Mouse (Mus musculus) forebrain, embryonic 15.5 days (tissue): Measurements from ENCODE around the gene Zfp341. TPM values are rescaled to one million over a fixed set of nuclear protein-coding genes. Genes with fewer than 3 reads are reported as not detected.
A peak's percentile ranks its signal among the peaks of the same experiment; 100 is the strongest.

Experiments
- ATAC-seq: fragments of 200-750 bp; cut with Nextera tagmentation; replicated peaks from 2 replicates; pipeline ENCODE4 v1.8.0; 2017; ENCODE audit warnings: mild to moderate bottlenecking, moderate TSS enrichment, moderate library complexity
- H3K27ac ChIP-seq: fragments of 300-500 bp; sonication (generic); replicated peaks from 2 replicates; pipeline ENCODE4 v1.5.1; 2015; ENCODE audit warnings: mild to moderate bottlenecking, inconsistent platforms
- H3K27me3 ChIP-seq: fragments of 300-500 bp; sonication (generic); 2 replicates; pipeline ENCODE4 v1.6.1; 2015; ENCODE audit warnings: inconsistent platforms
- H3K36me3 ChIP-seq: fragments of 300-500 bp; sonication (generic); 2 replicates; pipeline ENCODE4 v1.6.1; 2015; ENCODE audit warnings: mild to moderate bottlenecking, inconsistent platforms
- H3K4me1 ChIP-seq: fragments of 300-500 bp; sonication (generic); 2 replicates; pipeline ENCODE4 v1.6.1; 2015; ENCODE audit warnings: inconsistent platforms
- H3K4me2 ChIP-seq: fragments of 300-500 bp; sonication (generic); replicated peaks from 2 replicates; pipeline ENCODE4 v1.6.1; 2015; ENCODE audit warnings: mild to moderate bottlenecking, inconsistent platforms
- H3K4me3 ChIP-seq: fragments of 300-500 bp; sonication (generic); 2 replicates; pipeline ENCODE4 v1.5.1; 2015; ENCODE audit warnings: mild to moderate bottlenecking, inconsistent platforms
- H3K9ac ChIP-seq: fragments of 300-500 bp; sonication (generic); replicated peaks from 2 replicates; pipeline ENCODE4 v1.6.1; 2015; ENCODE audit warnings: mild to moderate bottlenecking, inconsistent platforms
- H3K9me3 ChIP-seq: fragments of 300-500 bp; sonication (generic); 2 replicates; pipeline ENCODE4 v1.6.1; 2016; ENCODE audit warnings: inconsistent platforms
- WGBS: fragments of 180-500 bp; shearing (Covaris S2); methylation state at CpG from one replicate; pipeline ENCODE4 v1.1.7; 2015; ENCODE audit warnings: mixed read lengths; 5-methylcytosine and 5-hydroxymethylcytosine counted together
- polyA plus RNA-seq: library from polyadenylated mRNA; unstranded; fragments of >200 nt; fragmentation: Nextera tagmentation; extraction: Ambion mirVana; gene quantifications from 2 replicates; pipeline ENCODE4 v1.2.1, GENCODE M21; 2015

Gene Zfp341
- 2.7 and 3.6 TPM in 2 replicates for polyA plus RNA-seq

DNA sequence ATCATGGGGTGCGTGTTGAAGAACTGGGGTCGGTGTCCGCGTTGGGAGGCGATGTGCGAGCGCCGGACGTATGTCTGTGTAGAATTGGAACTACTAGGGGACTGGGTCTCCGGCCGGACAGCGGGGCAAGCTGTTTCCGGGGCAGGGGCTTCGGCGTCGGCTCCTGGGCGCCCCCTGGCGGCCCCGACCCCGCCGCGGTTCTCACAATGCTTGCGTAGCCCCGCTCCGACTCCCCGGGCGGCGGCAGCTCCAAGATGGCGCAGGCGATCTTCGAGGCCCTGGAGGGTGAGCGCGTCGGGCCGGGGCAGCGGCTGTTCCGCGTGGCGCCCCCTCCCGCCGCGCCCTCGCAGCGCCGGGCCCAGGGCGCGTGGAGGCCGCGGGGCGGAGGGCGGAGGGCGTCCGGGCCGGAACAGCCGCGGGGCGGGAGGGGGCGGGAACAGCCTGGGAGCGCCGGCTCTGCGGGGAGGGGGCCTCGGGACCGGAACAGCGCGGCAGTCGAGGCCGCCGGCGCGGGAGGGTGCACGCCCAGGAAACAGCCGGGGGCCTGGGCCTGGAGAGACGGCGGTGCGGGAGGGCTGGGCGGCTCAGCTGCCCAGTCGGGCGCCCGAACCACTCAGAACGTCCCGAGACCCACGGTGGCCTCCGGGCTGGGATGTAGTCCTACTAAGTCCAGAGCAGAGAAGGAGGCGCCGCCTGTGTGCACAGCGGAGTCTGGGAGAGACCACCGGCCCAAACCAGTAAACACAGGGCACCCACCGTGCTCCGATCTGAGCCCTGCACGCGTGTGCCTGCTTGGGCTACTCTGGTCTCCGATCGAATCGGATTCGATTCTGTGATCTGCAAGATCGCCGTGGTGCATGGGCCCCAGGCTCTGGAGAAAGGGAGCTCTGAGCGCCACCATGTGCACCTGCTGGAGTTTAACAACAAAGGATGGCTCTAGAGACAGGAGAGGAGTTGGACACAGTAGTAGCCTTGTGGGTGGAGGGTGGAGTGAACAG lies at the start of gene Zfp341, which contains the start of gene 4930519P11Rik:
TSS of gene Zfp341 (plus strand) at position 180 of the 998 bp plus-strand sequence.
TSS of gene 4930519P11Rik (minus strand) at position 320 of the 998 bp plus-strand sequence.
- Histone ChIP-seq H3K27ac (peak within 1 kb of the TSS; percentile 97), H3K4me1 (peaks cover 18% of the 10 kb centered on the region), H3K4me3 (peak within 1 kb of the TSS; percentile 59), H3K36me3 (peaks cover 3% of the 10 kb centered on the region), H3K4me2 (peak within 1 kb of the TSS; percentile 60), H3K27me3 (no peaks in the 10 kb centered on the region), H3K9me3 (no peaks in the 10 kb centered on the region), H3K9ac (peak within 1 kb of the TSS; percentile 83)
- WGBS, result under 1% methylated on average over 92 of the region's 98 CpGs
- ATAC-seq, result peak; percentile 93

DNA sequence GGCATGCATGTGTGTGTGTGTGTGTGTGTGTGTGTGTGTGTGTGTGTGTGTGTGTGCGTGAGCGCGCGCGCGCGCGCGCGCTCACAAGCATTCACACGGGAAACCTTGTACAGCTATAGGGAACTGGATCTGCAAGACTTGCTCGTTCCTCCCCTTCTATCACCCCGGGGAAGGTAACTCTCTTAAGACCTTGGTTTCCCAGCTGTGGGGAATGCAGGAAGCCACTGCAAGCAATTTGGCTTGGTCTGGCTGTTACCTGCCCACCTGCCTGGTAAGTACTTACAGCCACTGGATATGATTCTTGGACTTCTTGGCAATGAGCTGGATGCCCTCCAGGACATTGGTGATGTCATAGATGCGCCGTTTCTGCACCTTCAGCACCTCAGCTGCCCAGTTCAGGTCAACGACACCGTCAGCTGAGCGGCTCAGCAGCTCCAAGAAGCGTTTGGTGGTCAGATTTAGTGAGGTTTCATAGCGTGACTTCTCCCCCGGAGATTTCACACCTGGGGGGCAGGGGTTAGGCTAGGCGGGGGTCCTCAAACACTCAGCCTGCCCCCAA lies 49.4 kb upstream of the Zfp341 start:
- H3K27ac ChIP-seq, result no peak overlapping the region
- H3K4me1 ChIP-seq, result peaks cover 42% of the 10 kb centered on the region
- no peak overlapping the region for H3K4me3 ChIP-seq
- WGBS, result 91% methylated on average over 22 of the region's 22 CpGs
- no peak overlapping the region for H3K9ac ChIP-seq
- no peak overlapping the region for H3K4me2 ChIP-seq
- no peaks in the 10 kb centered on the region for H3K9me3 ChIP-seq
- no peaks in the 10 kb centered on the region for H3K36me3 ChIP-seq
- H3K27me3 ChIP-seq, result no peaks in the 10 kb centered on the region
- ATAC-seq, result no peak

DNA sequence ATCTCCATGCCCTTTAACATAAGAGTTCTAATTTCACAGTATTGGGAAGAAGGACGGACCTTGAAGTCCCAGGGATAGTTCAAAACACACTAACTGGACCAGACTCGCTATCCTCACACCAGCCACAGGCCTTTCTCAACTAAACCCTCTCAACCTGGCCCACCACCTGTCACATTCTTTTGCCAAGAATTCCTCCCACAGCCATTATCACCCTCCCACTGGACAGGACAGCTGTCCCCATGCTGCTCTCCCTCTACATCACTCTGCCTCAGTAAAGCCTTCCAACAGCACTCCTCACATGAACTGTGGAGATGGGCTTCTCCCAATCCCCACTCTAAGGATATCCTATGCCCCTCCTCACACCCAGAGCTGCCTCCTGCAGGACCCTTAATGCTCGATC lies 47.5 kb upstream of the Zfp341 start:
- H3K9me3 ChIP-seq, result no peaks in the 10 kb centered on the region
- H3K27ac ChIP-seq, result peak overlapping the region; percentile 46
- no peak overlapping the region for H3K9ac ChIP-seq
- H3K27me3 ChIP-seq, result no peaks in the 10 kb centered on the region
- H3K4me1 ChIP-seq, result peaks cover 49% of the 10 kb centered on the region
- H3K4me2 ChIP-seq, result no peak overlapping the region
- ATAC-seq, result no peak
- H3K4me3 ChIP-seq, result no peak overlapping the region
- no peaks in the 10 kb centered on the region for H3K36me3 ChIP-seq
- WGBS, result 56% methylated on average over 3 of the region's 3 CpGs

DNA sequence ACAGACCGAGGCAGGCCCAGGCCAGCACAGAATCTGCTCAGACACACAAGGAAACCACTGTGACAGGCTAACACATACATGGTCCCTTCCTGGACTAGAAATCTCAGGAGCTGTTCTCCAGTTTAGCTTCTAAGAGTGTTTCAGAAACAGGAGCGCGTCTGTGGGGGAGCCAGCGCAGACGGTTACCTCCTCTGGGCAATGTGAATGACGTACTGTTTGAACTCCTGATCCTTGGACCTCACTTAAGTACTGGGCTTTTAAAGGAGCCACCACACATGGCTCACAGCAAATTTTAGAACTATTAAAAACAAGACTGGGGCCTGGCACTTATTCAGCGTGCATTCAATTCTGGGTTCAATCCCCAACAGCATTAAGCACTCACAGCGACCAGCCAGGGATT lies 46.5 kb upstream of the Zfp341 start:
- Histone ChIP-seq H3K9me3 (no peaks in the 10 kb centered on the region), H3K36me3 (no peaks in the 10 kb centered on the region), H3K27ac (no peak overlapping the region; the same call in 1 of the 2 replicates), H3K27me3 (no peaks in the 10 kb centered on the region), H3K9ac (no peak overlapping the region), H3K4me3 (no peak overlapping the region), H3K4me1 (peaks cover 53% of the 10 kb centered on the region), H3K4me2 (no peak overlapping the region)
- ATAC-seq, result no peak
- WGBS, result 53% methylated on average over 8 of the region's 8 CpGs

DNA sequence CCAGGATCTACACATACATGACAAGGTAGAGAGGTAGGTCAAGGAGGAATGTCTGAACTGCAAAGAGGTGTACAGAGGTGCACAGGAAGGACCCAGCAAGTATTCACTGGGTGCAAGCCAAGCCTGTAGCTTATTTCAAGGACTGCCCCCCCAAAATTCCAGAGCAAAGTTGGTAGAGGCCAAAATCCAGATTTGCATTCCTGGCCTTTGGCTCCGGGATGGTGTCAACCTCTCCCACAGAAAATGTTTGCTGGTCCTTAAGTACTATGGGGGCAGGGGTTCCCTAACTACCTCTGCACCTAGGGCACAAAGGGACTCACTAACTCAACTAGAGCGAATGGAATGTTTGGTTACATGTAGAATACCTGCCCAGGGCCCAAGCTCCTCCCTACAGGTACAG lies 45.3 kb upstream of the Zfp341 start:
- H3K27me3 ChIP-seq, result no peaks in the 10 kb centered on the region
- no peaks in the 10 kb centered on the region for H3K9me3 ChIP-seq
- no peak for ATAC-seq
- H3K4me3 ChIP-seq, result peak overlapping the region; percentile 88
- peaks cover 53% of the 10 kb centered on the region for H3K4me1 ChIP-seq
- H3K36me3 ChIP-seq, result no peaks in the 10 kb centered on the region
- H3K27ac ChIP-seq, result peak overlapping the region; percentile 73
- H3K9ac ChIP-seq, result no peak overlapping the region
- H3K4me2 ChIP-seq, result peak overlapping the region; percentile 90
- WGBS, result 62% methylated on average over 2 of the region's 2 CpGs

DNA sequence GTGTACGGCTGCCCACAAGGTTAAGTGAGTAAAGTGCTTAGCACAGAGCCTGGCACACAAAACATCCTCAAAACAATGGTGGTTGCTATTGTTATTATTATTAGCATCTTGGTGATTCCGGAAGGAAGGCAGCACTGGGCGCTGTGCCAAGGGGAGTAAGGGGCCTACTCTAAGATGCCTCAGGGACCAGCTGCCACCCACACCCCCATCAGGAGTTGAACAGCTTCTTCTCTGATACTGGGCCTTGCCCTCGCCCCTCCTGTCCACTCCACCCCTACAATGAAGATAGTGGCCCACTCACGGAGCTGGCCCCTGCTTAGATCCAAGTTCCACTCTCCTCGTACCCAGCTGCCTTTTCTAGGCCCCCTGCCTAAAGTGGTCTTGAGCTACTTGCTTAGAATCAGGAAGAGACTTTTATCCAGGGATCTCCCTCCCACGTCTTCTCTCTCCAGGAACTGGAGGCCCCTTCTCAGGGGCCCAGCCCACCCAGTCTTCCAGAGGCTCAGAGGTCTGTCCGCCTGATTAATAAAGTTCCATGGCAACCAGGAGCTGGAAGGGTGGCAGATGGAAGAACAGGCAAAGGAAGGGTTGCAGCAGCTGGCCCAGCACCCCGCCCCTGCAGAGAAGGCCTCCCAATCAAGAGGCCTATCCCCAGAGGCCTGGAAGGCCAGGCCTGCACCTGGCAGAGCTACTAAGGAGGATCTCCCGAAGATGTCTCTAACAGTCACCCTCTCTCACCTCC lies 44.6 kb upstream of the Zfp341 start:
- Histone ChIP-seq H3K9me3 (no peaks in the 10 kb centered on the region), H3K4me3 (peak overlapping the region; percentile 88), H3K27me3 (no peaks in the 10 kb centered on the region), H3K9ac (peak overlapping the region; percentile 55), H3K27ac (peak overlapping the region; percentile 73), H3K36me3 (no peaks in the 10 kb centered on the region), H3K4me1 (peaks cover 53% of the 10 kb centered on the region), H3K4me2 (peak overlapping the region; percentile 90)
- WGBS, result 2% methylated on average over 10 of the region's 10 CpGs
- ATAC-seq, result peak; percentile 10

DNA sequence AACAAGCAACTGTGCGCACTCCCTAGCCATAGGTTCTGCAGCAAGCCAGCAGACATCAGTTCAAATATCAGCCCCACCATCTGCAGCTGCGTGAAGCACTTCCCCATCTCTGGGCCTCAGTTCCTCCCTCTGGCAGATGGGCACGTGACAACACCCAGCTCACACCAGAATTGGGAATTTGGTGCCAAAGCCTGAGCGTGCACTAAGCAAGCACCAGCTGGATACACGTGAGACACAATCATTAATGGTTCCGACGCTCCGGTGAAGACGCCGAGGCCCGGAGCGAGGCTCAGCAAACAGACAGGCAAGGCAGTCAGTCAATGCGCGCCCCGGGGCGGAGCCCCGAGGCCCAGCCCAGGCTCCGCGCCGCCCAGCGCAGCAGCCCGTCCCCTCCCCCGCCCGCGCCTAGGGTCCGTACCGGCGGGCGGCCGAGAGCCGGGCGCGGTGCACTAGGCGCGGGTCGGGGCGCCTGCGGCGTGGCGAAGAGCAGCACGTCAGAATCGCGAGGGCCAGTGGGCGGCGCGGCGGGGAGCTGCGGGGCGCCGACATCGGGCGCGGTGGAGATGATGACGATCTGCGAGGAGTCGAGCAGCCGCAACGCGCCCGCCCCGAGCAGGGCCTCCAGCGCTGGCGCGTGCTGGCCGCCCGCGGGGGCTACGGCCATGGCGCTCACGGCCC lies 43.9 kb upstream of the Zfp341 start:
- H3K9ac ChIP-seq, result peak overlapping the region; percentile 55
- H3K4me3 ChIP-seq, result peak overlapping the region; percentile 88
- under 1% methylated on average over 54 of the region's 70 CpGs for WGBS
- peak overlapping the region; percentile 73 for H3K27ac ChIP-seq
- peaks cover 53% of the 10 kb centered on the region for H3K4me1 ChIP-seq
- peak overlapping the region; percentile 90 for H3K4me2 ChIP-seq
- ATAC-seq, result peak; percentile 70
- H3K36me3 ChIP-seq, result no peaks in the 10 kb centered on the region
- H3K9me3 ChIP-seq, result no peaks in the 10 kb centered on the region
- no peaks in the 10 kb centered on the region for H3K27me3 ChIP-seq

DNA sequence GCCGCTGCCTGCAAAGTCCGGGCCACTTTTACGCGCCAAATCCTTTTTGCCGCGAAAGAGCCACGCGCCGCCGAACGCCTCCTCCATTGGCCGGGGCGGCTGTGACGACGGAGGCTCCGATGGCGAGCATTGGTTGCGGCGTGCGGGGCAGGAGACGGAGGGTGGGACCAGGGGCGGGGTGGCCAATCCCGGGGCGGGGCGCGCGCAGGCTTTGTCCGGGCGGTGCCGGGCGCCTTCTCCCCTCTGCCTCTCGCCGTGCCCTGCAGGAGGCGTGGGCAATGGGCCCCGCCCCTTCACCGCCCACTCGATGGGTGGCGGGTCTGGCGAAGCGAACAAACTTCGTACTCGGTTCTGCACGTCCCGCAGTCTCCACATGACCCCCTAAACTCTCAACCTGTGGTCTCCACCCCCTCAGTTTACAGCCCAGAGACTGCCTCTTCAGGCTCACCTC lies 43.2 kb upstream of the Zfp341 start, which contains the start of gene E2f1:
TSS of gene E2f1 (minus strand) at position 57 of the 451 bp plus-strand sequence.
- no peaks in the 10 kb centered on the region for H3K9me3 ChIP-seq
- ATAC-seq, result peak; percentile 99
- peak within 1 kb of the TSS; percentile 88 for H3K4me3 ChIP-seq
- H3K27ac ChIP-seq, result peak within 1 kb of the TSS; percentile 73
- H3K27me3 ChIP-seq, result no peaks in the 10 kb centered on the region
- WGBS, result under 1% methylated on average over 41 of the region's 44 CpGs
- peaks cover 53% of the 10 kb centered on the region for H3K4me1 ChIP-seq
- H3K36me3 ChIP-seq, result no peaks in the 10 kb centered on the region
- H3K4me2 ChIP-seq, result peak within 1 kb of the TSS; percentile 90
- H3K9ac ChIP-seq, result peak within 1 kb of the TSS; percentile 55

DNA sequence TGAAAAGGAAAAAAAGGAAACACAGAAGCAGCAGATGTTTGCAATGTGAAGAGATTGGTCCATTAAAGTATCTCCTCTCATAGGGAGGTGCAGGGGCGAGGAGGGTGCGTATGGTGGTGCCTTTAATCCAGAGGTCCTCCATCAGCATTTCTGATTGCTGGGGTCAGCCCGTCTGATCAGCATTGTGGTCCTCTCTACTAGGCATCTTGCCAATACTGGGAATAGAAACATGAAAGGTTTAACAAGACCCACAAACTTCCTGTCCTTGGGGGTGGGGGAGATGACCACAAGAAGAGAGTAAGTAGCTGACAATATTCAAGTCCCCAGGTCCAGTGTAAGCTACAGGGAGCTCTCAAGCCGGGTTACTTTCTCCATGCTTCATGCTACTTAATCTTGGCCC lies 42.4 kb upstream of the Zfp341 start:
- Histone ChIP-seq H3K4me2 (peak overlapping the region; percentile 90; the same call in 1 of the 2 replicates), H3K9ac (no peak overlapping the region), H3K36me3 (no peaks in the 10 kb centered on the region), H3K9me3 (no peaks in the 10 kb centered on the region), H3K27me3 (no peaks in the 10 kb centered on the region), H3K4me3 (no peak overlapping the region), H3K27ac (no peak overlapping the region), H3K4me1 (peaks cover 45% of the 10 kb centered on the region)
- no peak for ATAC-seq
- 67% methylated on average over 4 of the region's 4 CpGs for WGBS

DNA sequence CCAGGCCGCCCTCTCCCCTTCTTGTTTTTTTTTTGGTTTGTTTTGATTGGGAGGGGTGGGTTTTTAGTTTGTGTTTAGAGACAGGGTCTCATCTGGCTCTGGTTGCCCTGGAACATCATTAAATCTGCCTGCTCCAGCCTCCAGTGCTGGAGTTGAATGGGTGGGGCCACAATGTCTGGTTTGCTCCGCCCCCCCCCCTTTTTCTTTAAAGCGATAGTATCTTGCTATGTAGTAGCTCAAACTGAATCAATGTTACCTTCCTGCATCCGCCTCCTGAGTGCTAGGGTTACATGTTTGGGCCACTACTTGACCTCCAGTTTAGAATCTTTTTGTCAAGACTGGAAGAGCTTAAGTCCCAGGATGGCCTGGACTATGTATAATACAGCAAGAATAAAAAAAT lies 41.8 kb upstream of the Zfp341 start:
- Histone ChIP-seq H3K9me3 (no peaks in the 10 kb centered on the region), H3K27ac (no peak overlapping the region), H3K4me2 (no peak overlapping the region), H3K36me3 (no peaks in the 10 kb centered on the region), H3K4me3 (no peak overlapping the region), H3K27me3 (no peaks in the 10 kb centered on the region), H3K9ac (no peak overlapping the region), H3K4me1 (peaks cover 39% of the 10 kb centered on the region)
- ATAC-seq, result no peak
- WGBS, result 87% methylated on average over 4 of the region's 4 CpGs

DNA sequence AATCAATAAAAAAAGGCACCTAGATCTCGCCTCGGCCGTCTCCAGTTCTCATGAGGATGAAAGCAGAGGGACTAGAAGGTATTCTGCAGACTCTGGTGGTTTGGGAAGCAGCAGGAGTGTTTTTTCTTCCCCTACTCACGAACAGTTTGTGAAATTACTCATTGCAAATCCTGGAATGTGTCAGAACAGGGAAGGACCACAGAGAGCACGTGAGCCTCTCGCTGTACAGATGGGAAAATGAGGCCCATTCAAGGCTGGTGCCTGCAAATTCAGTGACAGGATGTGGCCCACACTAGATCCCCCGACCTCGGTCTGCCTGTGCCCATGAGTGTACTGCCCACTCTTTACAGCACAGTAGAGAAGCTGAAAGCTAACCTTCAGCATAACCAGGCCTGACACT lies 41.1 kb upstream of the Zfp341 start:
- Histone ChIP-seq H3K9me3 (no peaks in the 10 kb centered on the region), H3K27me3 (no peaks in the 10 kb centered on the region), H3K27ac (0 out of 2 replicates have a peak overlapping the region, but pooled peaks have one; percentile 35), H3K4me2 (no peak overlapping the region), H3K4me1 (peaks cover 35% of the 10 kb centered on the region), H3K9ac (no peak overlapping the region), H3K36me3 (no peaks in the 10 kb centered on the region), H3K4me3 (no peak overlapping the region)
- WGBS, result 78% methylated on average over 8 of the region's 8 CpGs
- ATAC-seq, result no peak
